In the genomic region with DNA sequence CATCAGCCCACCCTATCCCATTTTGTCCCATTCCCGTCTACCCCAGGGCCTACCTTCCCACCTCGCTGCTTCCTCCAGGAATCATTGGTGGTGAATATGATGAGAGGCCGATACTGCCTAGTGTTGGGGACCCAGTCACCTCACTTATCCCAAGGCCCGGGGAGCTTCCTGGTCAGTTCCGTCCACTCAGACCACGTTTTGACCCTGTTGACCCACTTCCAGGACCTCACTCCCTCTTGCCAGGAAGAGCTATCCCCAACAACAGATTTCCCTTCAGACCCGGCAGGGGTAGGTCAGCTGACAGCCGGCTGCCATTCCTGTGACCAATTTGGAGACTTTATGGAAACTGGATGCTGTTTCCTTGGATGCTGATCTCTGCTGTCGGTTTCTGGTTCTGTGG, we compare ENCODE assay signal across 31 mouse cellular contexts. TPM values are rescaled to one million over a fixed set of nuclear protein-coding genes. Genes with fewer than 3 reads are reported as not detected.
"Had no signal": no experiment of that assay in that cellular context is flagged by ENCODE, and none has a peak within 500 bp of the region (broad histone marks: within the 10 kb centered on the region; RNA-seq: fewer than 3 reads in every experiment).

No protein-coding gene starts in this region.

- H3K27ac ChIP-seq: forebrain, embryonic 15.5 days; heart, embryonic 13.5 days; heart, embryonic 15.5 days; hindbrain, embryonic 13.5 days; hindbrain, embryonic 15.5 days; hindbrain, postnatal 0 days; intestine, embryonic 15.5 days; limb, embryonic 12.5 days; liver, embryonic 13.5 days had no signal

- H3K4me3 ChIP-seq: forebrain, embryonic 15.5 days; heart, embryonic 13.5 days; heart, embryonic 15.5 days; hindbrain, embryonic 13.5 days; hindbrain, embryonic 15.5 days; intestine, embryonic 15.5 days; limb, embryonic 12.5 days; liver, embryonic 13.5 days had no signal

- DNase-seq: forebrain, postnatal 0 days; gastrocnemius, postnatal 14 days; gastrocnemius, postnatal 36 days; heart, adult 18-20 months; heart, postnatal 14 days; heart, postnatal 36 days; kidney, adult 11 months; kidney, adult 8-10 months; kidney, postnatal 10 days; kidney, postnatal 25 days; layer of hippocampus, adult 9-11 months; layer of hippocampus, postnatal 36 days; left cerebral cortex, postnatal 4 days; liver, embryonic 13.5 days had no signal

- ATAC-seq: forebrain, embryonic 15.5 days; hindbrain, postnatal 0 days; intestine, embryonic 15.5 days had no signal

- H3K4me2 ChIP-seq: forebrain, embryonic 15.5 days; heart, embryonic 13.5 days; heart, embryonic 15.5 days; hindbrain, embryonic 13.5 days; hindbrain, embryonic 15.5 days; intestine, embryonic 15.5 days; limb, embryonic 12.5 days; liver, embryonic 11.5 days; liver, embryonic 13.5 days had no signal

- H3K9me3 ChIP-seq: forebrain, embryonic 15.5 days; heart, embryonic 13.5 days; heart, embryonic 15.5 days; hindbrain, embryonic 13.5 days; hindbrain, embryonic 15.5 days; intestine, embryonic 15.5 days; limb, embryonic 12.5 days; liver, embryonic 13.5 days had no signal

- H3K36me3 ChIP-seq: forebrain, embryonic 15.5 days had no signal

- H3K4me1 ChIP-seq: forebrain, embryonic 15.5 days; heart, embryonic 15.5 days; hindbrain, embryonic 15.5 days; intestine, embryonic 15.5 days; limb, embryonic 12.5 days had no signal

- H3K9ac ChIP-seq: forebrain, embryonic 15.5 days; forebrain, postnatal 0 days; heart, embryonic 13.5 days; heart, embryonic 15.5 days; hindbrain, embryonic 13.5 days; hindbrain, embryonic 15.5 days; intestine, embryonic 15.5 days; limb, embryonic 12.5 days; liver, embryonic 13.5 days had no signal

- H3K27me3 ChIP-seq: forebrain, embryonic 15.5 days; heart, embryonic 13.5 days; heart, embryonic 15.5 days; hindbrain, embryonic 13.5 days; hindbrain, embryonic 15.5 days; intestine, embryonic 15.5 days; limb, embryonic 12.5 days; liver, embryonic 13.5 days had no signal

RNA-seq across cellular contexts. Expression of a gene that starts 36.1 kb away (rescaled TPM):
- total RNA-seq: gastrocnemius, adult 18-20 months; gastrocnemius, adult 8-10 months; gastrocnemius, postnatal 14 days; gastrocnemius, postnatal 36 days; heart, adult 18-20 months; heart, postnatal 14 days; heart, postnatal 36 days; hindbrain, postnatal 0 days; layer of hippocampus, adult 18-20 months; layer of hippocampus, postnatal 14 days; left cerebral cortex, postnatal 10 days; left cerebral cortex, postnatal 25 days; left cerebral cortex, postnatal 4 days had no signal
- polyA plus RNA-seq: forebrain, embryonic 15.5 days; heart, embryonic 13.5 days; heart, embryonic 15.5 days; heart, postnatal 0 days; hindbrain, embryonic 13.5 days; hindbrain, embryonic 15.5 days; large intestine, adult 2 months; liver, embryonic 11.5 days; liver, embryonic 13.5 days had no signal
